Mouse (Mus musculus): ENCODE measurements around the gene Sorbs1. TPM values are rescaled to one million over a fixed set of nuclear protein-coding genes. Genes with fewer than 3 reads are reported as not detected.

Sorbs1 gene
- total RNA-seq, 1 experiment = 18.0 TPM

DNA sequence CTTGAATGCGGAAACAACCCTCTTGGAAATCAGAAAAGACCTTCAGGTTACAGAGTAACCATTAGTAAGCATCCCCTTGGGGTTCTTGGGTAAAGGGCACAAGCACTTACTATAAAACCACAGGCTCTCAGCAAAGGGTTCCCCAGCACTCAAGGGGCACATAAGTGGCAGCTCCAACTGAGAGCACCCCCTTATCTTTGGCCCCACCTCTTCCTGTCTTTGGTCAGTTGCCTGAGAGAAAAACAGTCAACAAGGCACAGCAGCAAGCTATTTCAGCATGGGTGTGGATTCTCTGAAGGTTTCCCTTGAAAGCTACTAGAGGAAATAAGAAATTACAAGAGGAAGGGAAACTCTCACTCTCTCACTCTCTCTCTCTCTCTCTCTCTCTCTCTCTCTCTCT lies 246.2 kb downstream of the Sorbs1 start:
- no peaks in the 10 kb centered on the region for H3K9me3 ChIP-seq (ENCODE audit: control insufficient read depth, insufficient read depth, low read depth, low read length)
- in situ Hi-C loops (cut with MboI; ENCODE audit: low sequenced_read_pairs in 2 of 2, unreplicated experiment in 2 of 2) = no loop called here
- H3K27ac ChIP-seq (ENCODE audit: insufficient read depth, low read depth, low read length, poor library complexity, severe bottlenecking) = no peak overlapping the region
- no peak overlapping the region for H3K9ac ChIP-seq (ENCODE audit: insufficient read depth, low read depth, low read length, poor library complexity, severe bottlenecking)
- TF ChIP-seq ZNF384 (IDR thresholded peaks at IDR 0.05; ENCODE audit: low read depth, low read length) (no peak), ZC3H11A (IDR thresholded peaks at IDR 0.05; ENCODE audit: borderline replicate concordance, low read depth, low read length) (no peak), HCFC1 (IDR thresholded peaks at IDR 0.05; ENCODE audit: borderline replicate concordance, insufficient read depth, low read length) (no peak), MAFK (IDR thresholded peaks at IDR 0.05; ENCODE audit: insufficient read depth, low read depth, low read length) (no peak)
- H3K4me3 ChIP-seq (ENCODE audit: insufficient read depth in 1 of 2, low read depth in 1 of 2, low read length in 2 of 2, poor library complexity in 1 of 2, severe bottlenecking in 1 of 2) = no peak overlapping the region
- no peak for DNase-seq (ENCODE audit: low read depth, low spot score)
- H3K36me3 ChIP-seq (ENCODE audit: control insufficient read depth, insufficient read depth, low read length, poor library complexity, severe bottlenecking) = no peaks in the 10 kb centered on the region; the same call in 1 of the 2 replicates
- H3K4me1 ChIP-seq (ENCODE audit: control insufficient read depth in 2 of 2, insufficient read depth in 2 of 2, low read length in 2 of 2, poor library complexity in 1 of 2) = peaks cover 0 to 14% of the 10 kb centered on the region in 2 experiments; a peak in 2 of 4 replicates

- H3K9me3 ChIP-seq (ENCODE audit: control insufficient read depth, insufficient read depth, low read depth, low read length) = no peaks in the 10 kb centered on the region
- no peak overlapping the region for H3K27ac ChIP-seq (ENCODE audit: insufficient read depth, low read depth, low read length, poor library complexity, severe bottlenecking)
- H3K36me3 ChIP-seq (ENCODE audit: control insufficient read depth, insufficient read depth, low read length, poor library complexity, severe bottlenecking) = peaks cover 2% of the 10 kb centered on the region; the same call in 1 of the 2 replicates
- DNase-seq (ENCODE audit: low read depth, low spot score) = no peak
- TF ChIP-seq ZC3H11A (IDR thresholded peaks at IDR 0.05; ENCODE audit: borderline replicate concordance, low read depth, low read length) (no peak), CHD2 (IDR thresholded peaks at IDR 0.05; ENCODE audit: low read depth, low read length) (no peak), ZNF384 (IDR thresholded peaks at IDR 0.05; ENCODE audit: low read depth, low read length) (no peak), MAFK (IDR thresholded peaks at IDR 0.05; ENCODE audit: insufficient read depth, low read depth, low read length) (no peak), HCFC1 (IDR thresholded peaks at IDR 0.05; ENCODE audit: borderline replicate concordance, insufficient read depth, low read length) (no peak)
- H3K4me1 ChIP-seq (ENCODE audit: control insufficient read depth in 2 of 2, insufficient read depth in 2 of 2, low read length in 2 of 2, poor library complexity in 1 of 2) = peaks cover 0 to 4% of the 10 kb centered on the region in 2 experiments; a peak in 1 of 4 replicates
- in situ Hi-C loops (cut with MboI; ENCODE audit: low sequenced_read_pairs in 2 of 2, unreplicated experiment in 2 of 2) = no loop called here
- no peak overlapping the region for H3K9ac ChIP-seq (ENCODE audit: insufficient read depth, low read depth, low read length, poor library complexity, severe bottlenecking)
- no peak overlapping the region for H3K4me3 ChIP-seq (ENCODE audit: insufficient read depth in 1 of 2, low read depth in 1 of 2, low read length in 2 of 2, poor library complexity in 1 of 2, severe bottlenecking in 1 of 2)
These were observed 254.1 kb downstream of the Sorbs1 start for GRCm38 (mm10) chr19:40259485-40259884.

GRCm38 (mm10) chr19:40257396-40257795 lies 256.2 kb downstream of the Sorbs1 start:
- in situ Hi-C loops (cut with MboI; ENCODE audit: low sequenced_read_pairs in 2 of 2, unreplicated experiment in 2 of 2) = no loop called here
- Histone ChIP-seq H3K4me3 (ENCODE audit: insufficient read depth in 1 of 2, low read depth in 1 of 2, low read length in 2 of 2, poor library complexity in 1 of 2, severe bottlenecking in 1 of 2) (no peak overlapping the region), H3K4me1 (ENCODE audit: control insufficient read depth in 2 of 2, insufficient read depth in 2 of 2, low read length in 2 of 2, poor library complexity in 1 of 2) (peaks cover 0 to 4% of the 10 kb centered on the region in 2 experiments; a peak in 1 of 4 replicates), H3K27ac (ENCODE audit: insufficient read depth, low read depth, low read length, poor library complexity, severe bottlenecking) (no peak overlapping the region), H3K9me3 (ENCODE audit: control insufficient read depth, insufficient read depth, low read depth, low read length) (no peaks in the 10 kb centered on the region), H3K36me3 (ENCODE audit: control insufficient read depth, insufficient read depth, low read length, poor library complexity, severe bottlenecking) (peaks cover 2% of the 10 kb centered on the region; the same call in 1 of the 2 replicates), H3K9ac (ENCODE audit: insufficient read depth, low read depth, low read length, poor library complexity, severe bottlenecking) (no peak overlapping the region)
- DNase-seq (ENCODE audit: low read depth, low spot score) = no peak
- TF ChIP-seq ZNF384 (IDR thresholded peaks at IDR 0.05; ENCODE audit: low read depth, low read length) (no peak), MAFK (IDR thresholded peaks at IDR 0.05; ENCODE audit: insufficient read depth, low read depth, low read length) (no peak), HCFC1 (IDR thresholded peaks at IDR 0.05; ENCODE audit: borderline replicate concordance, insufficient read depth, low read length) (no peak), ZC3H11A (IDR thresholded peaks at IDR 0.05; ENCODE audit: borderline replicate concordance, low read depth, low read length) (no peak)

- DNase-seq (ENCODE audit: low read depth, low spot score) = no peak
- H3K4me3 ChIP-seq (ENCODE audit: insufficient read depth in 1 of 2, low read depth in 1 of 2, low read length in 2 of 2, poor library complexity in 1 of 2, severe bottlenecking in 1 of 2) = no peak overlapping the region
- TF ChIP-seq ZC3H11A (IDR thresholded peaks at IDR 0.05; ENCODE audit: borderline replicate concordance, low read depth, low read length) = no peak
- TF ChIP-seq CHD2 (IDR thresholded peaks at IDR 0.05; ENCODE audit: low read depth, low read length) = no peak
- TF ChIP-seq ZNF384 (IDR thresholded peaks at IDR 0.05; ENCODE audit: low read depth, low read length) = no peak
- TF ChIP-seq HCFC1 (IDR thresholded peaks at IDR 0.05; ENCODE audit: borderline replicate concordance, insufficient read depth, low read length) = no peak
- no peak for TF ChIP-seq MAFK (IDR thresholded peaks at IDR 0.05; ENCODE audit: insufficient read depth, low read depth, low read length)
- H3K27ac ChIP-seq (ENCODE audit: insufficient read depth, low read depth, low read length, poor library complexity, severe bottlenecking) = no peak overlapping the region
- H3K4me1 ChIP-seq (ENCODE audit: control insufficient read depth in 2 of 2, insufficient read depth in 2 of 2, low read length in 2 of 2, poor library complexity in 1 of 2) = peaks cover 0 to 4% of the 10 kb centered on the region in 2 experiments; a peak in 1 of 4 replicates
- H3K9me3 ChIP-seq (ENCODE audit: control insufficient read depth, insufficient read depth, low read depth, low read length) = no peaks in the 10 kb centered on the region
- H3K36me3 ChIP-seq (ENCODE audit: control insufficient read depth, insufficient read depth, low read length, poor library complexity, severe bottlenecking) = peaks cover 3% of the 10 kb centered on the region; the same call in 1 of the 2 replicates
- no peak overlapping the region for H3K9ac ChIP-seq (ENCODE audit: insufficient read depth, low read depth, low read length, poor library complexity, severe bottlenecking)
- in situ Hi-C loops (cut with MboI; ENCODE audit: low sequenced_read_pairs in 2 of 2, unreplicated experiment in 2 of 2) = no loop called here
These were observed 257.1 kb downstream of the Sorbs1 start for GRCm38 (mm10) chr19:40256376-40257050.

All from ES-E14 (cell line).